Mouse (Mus musculus): Measurements from ENCODE around the gene Clcn5. TPM values are rescaled to one million over a fixed set of nuclear protein-coding genes. Genes with fewer than 3 reads are reported as not detected.

Clcn5 gene
- polyA plus RNA-seq, 1 experiment from 2014 or later = 17.8 TPM

GRCm38 (mm10) chrX:7187455-7188310 lies 131.5 kb downstream of the Clcn5 start:
- Histone ChIP-seq H3K27me3 (ENCODE audit: low read depth, poor library complexity, severe bottlenecking) (no peaks in the 10 kb centered on the region), H3K4me1 (no peaks in the 10 kb centered on the region), H3K36me3 (peaks cover 13% of the 10 kb centered on the region; the same call in 1 of the 2 replicates), H3K27ac (peak overlapping the region; percentile 83), H3K4me3 (peak overlapping the region; percentile 49), H3K9me3 (replicated peaks) (no peaks in the 10 kb centered on the region)
- 28% methylated on average over 10 of the region's 10 CpGs for WGBS
- peak; percentile 34 for DNase-seq (ENCODE audit: low spot score)

DNA sequence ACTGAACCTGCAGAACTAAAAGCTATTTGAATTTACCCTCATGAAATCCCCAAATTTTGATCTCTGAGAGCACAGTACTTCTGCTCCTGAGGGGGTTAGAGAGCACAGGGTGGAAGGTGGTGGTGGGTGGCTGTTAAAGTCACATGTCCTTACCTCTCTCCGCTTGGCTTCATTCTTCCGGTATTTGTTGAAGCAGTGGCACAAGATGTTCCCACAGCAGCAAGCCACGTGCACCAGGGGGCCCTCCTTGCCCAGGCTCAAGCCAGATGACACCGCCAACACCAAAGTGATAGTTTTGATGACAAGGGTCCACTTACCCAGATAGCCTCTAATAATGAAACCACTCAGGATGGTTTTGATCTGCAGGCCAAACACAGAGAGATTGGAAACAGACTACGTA lies 149.0 kb downstream of the Clcn5 start:
- no peak overlapping the region for H3K4me3 ChIP-seq
- no peak for DNase-seq (ENCODE audit: low spot score)
- peaks cover 23% of the 10 kb centered on the region for H3K36me3 ChIP-seq
- 96% methylated on average over 5 of the region's 5 CpGs for WGBS
- no peak overlapping the region for H3K27ac ChIP-seq
- no peaks in the 10 kb centered on the region for H3K9me3 ChIP-seq (replicated peaks)
- H3K4me1 ChIP-seq = no peaks in the 10 kb centered on the region
- no peaks in the 10 kb centered on the region for H3K27me3 ChIP-seq (ENCODE audit: low read depth, poor library complexity, severe bottlenecking)

DNA sequence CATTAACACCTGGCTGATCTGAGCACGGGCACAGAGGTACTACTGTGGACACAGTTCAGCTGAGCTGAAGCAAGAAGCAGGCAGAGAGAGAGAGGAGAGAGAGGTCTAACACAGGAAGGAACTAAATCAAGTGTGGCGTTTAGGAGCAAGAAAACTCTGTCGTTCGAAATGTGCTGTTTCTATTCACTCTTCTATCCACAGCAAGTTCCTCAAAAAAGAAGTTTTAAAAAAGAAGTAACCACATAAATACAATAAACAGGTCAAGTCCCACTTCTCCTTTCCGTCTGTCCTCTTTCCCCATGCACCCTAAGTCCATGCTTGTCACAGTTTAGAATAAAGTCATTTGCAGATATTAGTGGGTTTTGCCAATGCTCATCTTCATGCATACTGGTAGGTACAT lies 150.4 kb downstream of the Clcn5 start:
- no peak overlapping the region for H3K27ac ChIP-seq
- peaks cover 23% of the 10 kb centered on the region for H3K36me3 ChIP-seq
- WGBS = 88% methylated on average over 5 of the region's 5 CpGs

GRCm38 (mm10) chrX:7157976-7158375 lies 161.2 kb downstream of the Clcn5 start:
- Histone ChIP-seq H3K27ac (no peak overlapping the region), H3K4me3 (no peak overlapping the region), H3K36me3 (peaks cover 19% of the 10 kb centered on the region), H3K9me3 (replicated peaks) (no peaks in the 10 kb centered on the region), H3K4me1 (no peaks in the 10 kb centered on the region), H3K27me3 (ENCODE audit: low read depth, poor library complexity, severe bottlenecking) (no peaks in the 10 kb centered on the region)
- WGBS = 91% methylated on average over 3 of the region's 3 CpGs
- DNase-seq (ENCODE audit: low spot score) = no peak

More for the DNA sequence above, 150.4 kb downstream of the Clcn5 start:
- Histone ChIP-seq H3K9me3 (replicated peaks) (no peaks in the 10 kb centered on the region), H3K27me3 (ENCODE audit: low read depth, poor library complexity, severe bottlenecking) (no peaks in the 10 kb centered on the region), H3K4me1 (no peaks in the 10 kb centered on the region), H3K4me3 (no peak overlapping the region)
- DNase-seq (ENCODE audit: low spot score) = no peak

DNA sequence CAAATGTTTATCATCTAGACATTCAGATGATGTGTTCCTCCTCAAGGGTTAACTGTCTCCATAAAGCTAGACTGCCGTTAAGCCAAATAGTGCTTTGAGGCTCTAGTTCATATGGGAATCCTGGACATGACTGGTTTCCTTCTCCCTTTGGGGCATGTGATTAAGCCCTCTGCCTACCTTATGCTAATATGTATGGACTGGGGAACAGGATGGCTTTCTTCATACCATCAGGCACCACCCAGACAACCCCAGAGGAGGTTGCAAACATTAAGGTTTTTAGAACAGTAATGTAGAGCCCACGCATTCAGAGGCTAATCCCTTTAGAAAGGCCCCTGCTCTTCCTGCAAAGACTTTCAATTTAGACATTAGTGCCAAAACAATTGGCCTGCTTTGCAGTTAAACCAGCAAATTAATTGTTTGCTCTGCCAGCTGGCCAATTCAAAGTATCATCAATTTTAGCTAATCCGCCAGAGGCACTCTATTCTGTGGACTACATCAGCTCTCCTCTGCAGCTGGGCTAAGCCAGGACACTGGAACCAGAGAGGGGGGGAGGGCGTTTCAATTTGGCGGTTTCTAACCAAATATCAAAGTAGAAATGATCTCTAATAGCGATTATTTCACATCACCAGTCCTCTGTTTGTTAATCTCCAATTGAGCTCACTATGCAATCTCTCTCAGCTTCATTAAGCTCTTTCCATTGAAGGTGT lies 163.0 kb downstream of the Clcn5 start:
- Histone ChIP-seq H3K27ac (no peak overlapping the region), H3K36me3 (peaks cover 11% of the 10 kb centered on the region), H3K27me3 (ENCODE audit: low read depth, poor library complexity, severe bottlenecking) (no peaks in the 10 kb centered on the region), H3K4me1 (no peaks in the 10 kb centered on the region), H3K9me3 (replicated peaks) (no peaks in the 10 kb centered on the region), H3K4me3 (no peak overlapping the region)
- WGBS = 76% methylated on average over 6 of the region's 6 CpGs
- no peak for DNase-seq (ENCODE audit: low spot score)

GRCm38 (mm10) chrX:7150129-7150528 lies 169.0 kb downstream of the Clcn5 start:
- DNase-seq (ENCODE audit: low spot score) = no peak
- no peaks in the 10 kb centered on the region for H3K36me3 ChIP-seq
- no peak overlapping the region for H3K27ac ChIP-seq
- H3K4me3 ChIP-seq = no peak overlapping the region
- WGBS = 74% methylated on average over 4 of the region's 4 CpGs
- no peaks in the 10 kb centered on the region for H3K4me1 ChIP-seq
- H3K9me3 ChIP-seq (replicated peaks) = no peaks in the 10 kb centered on the region
- no peaks in the 10 kb centered on the region for H3K27me3 ChIP-seq (ENCODE audit: low read depth, poor library complexity, severe bottlenecking)

- no peaks in the 10 kb centered on the region for H3K4me1 ChIP-seq
- H3K36me3 ChIP-seq = no peaks in the 10 kb centered on the region
- WGBS = 66% methylated on average over 7 of the region's 7 CpGs
- no peaks in the 10 kb centered on the region for H3K27me3 ChIP-seq (ENCODE audit: low read depth, poor library complexity, severe bottlenecking)
- no peak for DNase-seq (ENCODE audit: low spot score)
- H3K9me3 ChIP-seq (replicated peaks) = no peaks in the 10 kb centered on the region
- H3K27ac ChIP-seq = no peak overlapping the region
- no peak overlapping the region for H3K4me3 ChIP-seq
These were observed 173.0 kb downstream of the Clcn5 start for GRCm38 (mm10) chrX:7146156-7146555.

DNA sequence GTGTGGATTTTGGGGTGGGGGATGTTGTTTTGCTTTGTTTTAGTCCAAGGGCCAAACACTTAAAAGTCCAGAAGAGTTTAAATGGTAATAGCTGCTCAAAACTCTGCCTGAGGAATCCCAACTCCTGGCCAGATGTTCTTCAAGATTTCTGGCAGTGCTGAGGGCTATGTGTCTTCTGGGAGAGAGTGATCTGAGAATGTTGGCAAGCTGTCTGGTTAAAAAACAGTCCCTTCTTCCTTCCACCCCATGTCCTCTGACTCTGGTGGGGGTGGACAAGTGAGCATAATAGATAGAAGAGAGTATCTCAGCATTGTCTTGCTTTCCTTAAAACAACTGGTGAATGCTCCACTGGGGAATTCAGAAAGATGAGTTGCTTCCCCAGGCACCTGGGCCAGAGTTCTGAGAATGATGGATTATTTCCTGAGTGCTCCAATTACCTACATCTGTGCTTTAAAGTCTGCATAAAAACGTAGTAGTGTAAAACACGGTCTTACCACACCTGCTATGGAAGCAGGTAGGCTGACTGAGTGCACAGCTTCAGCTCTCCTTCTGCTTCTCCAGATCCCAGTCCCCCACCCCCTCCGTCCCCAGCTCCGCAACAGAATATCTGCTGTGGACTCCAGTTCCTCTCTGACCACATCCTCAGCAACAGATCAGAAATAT lies 197.4 kb downstream of the Clcn5 start:
- 61% methylated on average over 4 of the region's 4 CpGs for WGBS
- Histone ChIP-seq H3K4me3 (no peak overlapping the region), H3K27me3 (ENCODE audit: low read depth, poor library complexity, severe bottlenecking) (no peaks in the 10 kb centered on the region), H3K27ac (no peak overlapping the region), H3K9me3 (replicated peaks) (no peaks in the 10 kb centered on the region), H3K36me3 (no peaks in the 10 kb centered on the region), H3K4me1 (peaks cover 11% of the 10 kb centered on the region; the same call in 1 of the 2 replicates)
- no peak for DNase-seq (ENCODE audit: low spot score)

DNA sequence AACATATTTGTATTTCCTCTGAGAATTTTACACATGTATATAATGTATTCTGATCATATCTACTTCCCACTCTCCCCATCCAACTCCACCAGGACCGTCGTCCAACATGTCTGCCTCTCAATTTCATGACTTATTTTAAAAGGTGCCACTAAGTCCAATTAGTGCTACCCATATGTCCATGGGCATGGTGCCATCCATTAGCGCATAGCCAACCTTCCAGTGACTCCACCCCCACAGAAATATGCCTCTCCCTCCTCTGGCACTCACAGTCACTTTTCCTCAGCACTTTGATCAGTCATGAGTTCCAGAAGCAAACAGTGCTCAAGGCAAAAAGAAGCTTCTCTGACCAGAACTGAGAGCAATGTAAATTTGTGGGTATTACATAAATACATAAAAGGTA lies 204.3 kb downstream of the Clcn5 start:
- H3K4me1 ChIP-seq = no peaks in the 10 kb centered on the region
- no peaks in the 10 kb centered on the region for H3K36me3 ChIP-seq
- H3K27me3 ChIP-seq (ENCODE audit: low read depth, poor library complexity, severe bottlenecking) = no peaks in the 10 kb centered on the region
- no peaks in the 10 kb centered on the region for H3K9me3 ChIP-seq (replicated peaks)
- WGBS = 93% methylated on average over 3 of the region's 3 CpGs
- DNase-seq (ENCODE audit: low spot score) = no peak
- H3K4me3 ChIP-seq = no peak overlapping the region
- no peak overlapping the region for H3K27ac ChIP-seq

MicroRNA genes within 50 kb of the gene (microRNA counts, 519-probe panel; counts per million panel counts)
- 684 counts per million, percentile 72 among the panel's probes with 10 or more counts for microRNA mmu-miR-188-3p
- microRNA mmu-miR-188-5p = 684 counts per million, percentile 72 among the panel's probes with 10 or more counts
- microRNA mmu-miR-362-3p = 1,633 counts per million, percentile 72 among the panel's probes with 10 or more counts
- microRNA mmu-miR-362-5p = 684 counts per million, percentile 72 among the panel's probes with 10 or more counts
- microRNA mmu-miR-500 = 684 counts per million, percentile 72 among the panel's probes with 10 or more counts
- microRNA mmu-miR-501-3p = 684 counts per million, percentile 72 among the panel's probes with 10 or more counts
- 684 counts per million, percentile 72 among the panel's probes with 10 or more counts for microRNA mmu-miR-501-5p
- 684 counts per million, percentile 72 among the panel's probes with 10 or more counts for microRNA mmu-miR-532-3p
- microRNA mmu-miR-532-5p = 4,898 counts per million, percentile 86 among the panel's probes with 10 or more counts

Small RNAs within 50 kb of the gene (microRNA-seq; reads per million reads assigned to microRNA genes)
- gene Mir188 = 1,140 reads per million, percentile 75 among the genes with 10 or more reads in this experiment
- gene Mir362 = 136 reads per million, percentile 52 among the genes with 10 or more reads in this experiment
- gene Mir500 = 103 reads per million, percentile 48 among the genes with 10 or more reads in this experiment
- 843 reads per million, percentile 71 among the genes with 10 or more reads in this experiment for gene Mir501
- gene Mir532 = 1,675 reads per million, percentile 81 among the genes with 10 or more reads in this experiment

Other genes starting within 250 kb of the Clcn5 start
- 0.60 and 0.68 TPM in 2 replicates for gene Usp27x, start 56.5 kb upstream of the Clcn5 start, polyA plus RNA-seq (2016; fragmentation: Nextera tagmentation; extraction: Ambion mirVana)